Mouse (Mus musculus) liver, postnatal 0 days (tissue): ENCODE results near the gene Gm17657.

Experiments used
- CTCF ChIP-seq: sonication (generic); IDR thresholded peaks from 2 replicates; pipeline ENCODE4 v1.5.1; 2016; ENCODE audit warnings: antibody characterized with exemption, low read depth
- EP300 ChIP-seq: IDR thresholded peaks from 2 replicates; pipeline ENCODE4 v1.6.1; 2016; ENCODE audit warnings: antibody characterized with exemption, low read depth, mild to moderate bottlenecking

- TF ChIP-seq CTCF = no peak
- 0 out of 2 replicates have a peak, but pooled peaks have one; percentile 32 for TF ChIP-seq EP300
Measured at GRCm38 (mm10) chr17:29497071-29497354, 52.4 kb downstream of the Gm17657 start.
